Mouse (Mus musculus): ENCODE data around the gene Nrp1. TPM values are rescaled to one million over a fixed set of nuclear protein-coding genes. Genes with fewer than 3 reads are reported as not detected.

The Nrp1 gene
- total and polyA plus RNA-seq, 3 experiments = 7.3 to 14.7 (median 11.9) TPM

DNA sequence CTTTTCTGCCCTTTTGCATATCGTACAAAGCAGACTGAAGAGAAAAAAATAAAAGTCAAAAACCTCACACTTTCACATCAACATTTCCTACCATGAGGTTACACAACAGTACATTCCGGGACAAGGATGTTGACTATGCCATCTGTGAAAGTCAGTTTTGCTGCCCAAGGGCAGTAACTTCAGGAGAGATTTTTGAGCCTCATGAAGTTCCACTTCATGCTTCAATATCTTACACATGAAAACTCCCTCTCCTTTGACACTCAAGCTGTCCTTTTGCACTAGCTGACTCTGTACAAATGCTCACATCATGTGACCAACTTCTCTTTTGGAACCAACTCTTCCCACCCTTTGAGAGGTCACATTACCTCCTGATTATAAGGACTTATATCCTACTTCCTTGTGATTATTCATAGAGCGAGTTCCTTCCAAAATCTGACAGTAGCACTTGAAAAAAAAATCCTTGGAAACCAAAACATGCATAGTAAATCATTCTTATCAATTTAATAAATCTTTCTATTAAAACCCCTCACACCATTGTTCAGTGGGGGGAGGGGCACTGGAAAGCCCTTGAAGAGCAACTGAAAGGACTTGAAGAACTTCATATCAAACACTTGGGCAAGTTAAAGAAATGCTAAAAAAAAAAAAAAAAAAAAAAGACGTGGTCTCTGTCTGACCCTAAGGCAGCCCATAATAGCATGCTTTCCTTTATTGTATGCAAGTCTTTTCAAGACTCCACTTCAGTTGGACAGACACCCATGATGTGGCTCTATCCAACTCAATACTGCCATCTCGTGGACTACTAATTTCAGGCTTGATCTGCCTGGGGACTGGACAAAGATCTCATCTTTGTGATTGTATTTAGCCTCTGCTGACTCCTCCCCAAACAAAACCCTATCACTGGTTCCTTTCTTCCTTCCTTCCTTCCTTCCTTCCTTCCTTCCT lies 133.0 kb downstream of the Nrp1 start:
- Histone ChIP-seq H3K4me1 (ENCODE audit: control insufficient read depth in 1 of 2, insufficient read depth in 2 of 2) (peaks cover 14 to 59% of the 10 kb centered on the region in 2 experiments), H3K9me3 (replicated peaks; ENCODE audit: low read length) (no peaks in the 10 kb centered on the region), H3K79me2 (replicated peaks; ENCODE audit: control insufficient read depth, extremely low read depth, insufficient read depth, poor library complexity, severe bottlenecking) (no peaks in the 10 kb centered on the region), H3K27me3 (replicated peaks) (no peaks in the 10 kb centered on the region), H3K4me2 (ENCODE audit: insufficient read depth, low read depth, poor library complexity, severe bottlenecking) (peak overlapping the region; percentile 29; the same call in 1 of the 2 replicates), H3K27ac (ENCODE audit: insufficient read depth, low read depth) (peak overlapping the region; percentile 31; the same call in 1 of the 2 replicates), H3K9ac (ENCODE audit: insufficient read depth, low read depth) (no peak overlapping the region), H3K36me3 (replicated peaks in 1 of 2; ENCODE audit: control insufficient read depth in 1 of 2, insufficient read depth in 1 of 2, low read length in 1 of 2) (peaks cover 4 to 19% of the 10 kb centered on the region in 2 experiments), H3K4me3 (replicated peaks in 1 of 3; ENCODE audit: low read depth in 2 of 3, low read length in 2 of 3, poor library complexity in 1 of 3) (no peak overlapping the region)
- DNase-seq (ENCODE audit: extremely low read depth) = peak; percentile 92
- dilution Hi-C loops (cut with MboI; ENCODE audit: extremely low pct_ligation_motif_present, extremely low pct_unique_long_range_greater_than_20kb, low sequenced_read_pairs) (no loop called here), in situ Hi-C loops (cut with MboI; ENCODE audit: low pct_ligation_motif_present, low pct_unique_long_range_greater_than_20kb, low sequenced_read_pairs) (loop anchor here (10.0 to 25.0 kb wide), 3 partner anchors 527 to 904 kb away; no protein-coding TSS in a partner anchor)
- TF ChIP-seq UBTF (IDR thresholded peaks at IDR 0.05; ENCODE audit: low read depth, low read length) = no peak
- TF ChIP-seq MYC (IDR thresholded peaks at IDR 0.05; ENCODE audit: low read depth, low read length) = peak; percentile 55; the same call in 1 of the 2 replicates
- TF ChIP-seq SMC3 (IDR thresholded peaks at IDR 0.05; ENCODE audit: low read depth, low read length) = peak; percentile 86
- no peak for TF ChIP-seq HCFC1 (IDR thresholded peaks at IDR 0.05; ENCODE audit: low read depth, low read length)
- TF ChIP-seq CHD2 (IDR thresholded peaks at IDR 0.05; ENCODE audit: low read length) = peak; percentile 69; the same call in 1 of the 2 replicates
- TF ChIP-seq ZC3H11A (IDR thresholded peaks at IDR 0.05; ENCODE audit: low read depth, low read length) = peak; percentile 49; the same call in 1 of the 2 replicates
- TF ChIP-seq TCF12 (IDR thresholded peaks at IDR 0.05; ENCODE audit: low read depth, low read length) = no peak
- no peak for TF ChIP-seq MEF2A (IDR thresholded peaks at IDR 0.05; ENCODE audit: borderline replicate concordance, low read depth, low read length)
- no peak for TF ChIP-seq CHD1 (IDR thresholded peaks at IDR 0.05; ENCODE audit: low read depth, low read length)
- no peak for TF ChIP-seq USF2 (conservative IDR thresholded peaks at IDR 0.05; ENCODE audit: low read depth, low read length)
- peak; percentile 62 to 84; a peak in 3 of 4 replicates for TF ChIP-seq CTCF (conservative IDR thresholded peaks at IDR 0.05 in 1 of 2, IDR thresholded peaks at IDR 0.05 in 1 of 2; ENCODE audit: low read depth in 2 of 2, low read length in 2 of 2)
- TF ChIP-seq MAFK (IDR thresholded peaks at IDR 0.05; ENCODE audit: insufficient replicate concordance, low read length) = no peak
- no peak for TF ChIP-seq GABPA (IDR thresholded peaks at IDR 0.05; ENCODE audit: insufficient replicate concordance, low read depth, low read length)
- no peak for TF ChIP-seq ZMIZ1 (IDR thresholded peaks at IDR 0.05; ENCODE audit: low read depth, low read length)
- TF ChIP-seq ELF1 (IDR thresholded peaks at IDR 0.05; ENCODE audit: low read depth, low read length) = no peak
- no peak for TF ChIP-seq PAX5 (IDR thresholded peaks at IDR 0.05; ENCODE audit: low read length)
- TF ChIP-seq EP300 (IDR thresholded peaks at IDR 0.05; ENCODE audit: low read length) = no peak
- TF ChIP-seq E2F4 (IDR thresholded peaks at IDR 0.05; ENCODE audit: insufficient replicate concordance, low read depth, low read length) = no peak
- no peak for TF ChIP-seq NRF1 (IDR thresholded peaks at IDR 0.05; ENCODE audit: low read depth, low read length)
- no peak for TF ChIP-seq ZKSCAN1 (IDR thresholded peaks at IDR 0.05; ENCODE audit: borderline replicate concordance, low read depth, low read length)
- no peak for TF ChIP-seq NELFE (IDR thresholded peaks at IDR 0.05; ENCODE audit: low read depth, low read length)
- no peak for TF ChIP-seq POLR2AphosphoS2 (IDR thresholded peaks at IDR 0.05; ENCODE audit: low read depth, low read length)
- TF ChIP-seq RCOR1 (conservative IDR thresholded peaks at IDR 0.05; ENCODE audit: low read depth, low read length) = no peak
- no peak for TF ChIP-seq SIN3A (IDR thresholded peaks at IDR 0.05; ENCODE audit: low read length)
- no peak for TF ChIP-seq KAT2A (IDR thresholded peaks at IDR 0.05; ENCODE audit: insufficient replicate concordance, low read length)
- TF ChIP-seq MAX (IDR thresholded peaks at IDR 0.05; ENCODE audit: low read length) = no peak
- no peak for TF ChIP-seq ETS1 (conservative IDR thresholded peaks at IDR 0.05; ENCODE audit: low read depth, low read length)
- no peak for TF ChIP-seq TBP (conservative IDR thresholded peaks at IDR 0.05; ENCODE audit: low read depth, low read length)
- no peak for TF ChIP-seq JUND (conservative IDR thresholded peaks at IDR 0.05; ENCODE audit: low read depth, low read length)
- 0 out of 2 replicates have a peak, but pooled peaks have one; percentile 37 for TF ChIP-seq IRF4 (IDR thresholded peaks at IDR 0.05; ENCODE audit: low read depth, low read length)
- TF ChIP-seq POLR2A (IDR thresholded peaks at IDR 0.05; ENCODE audit: low read depth, low read length) = no peak
- TF ChIP-seq RAD21 (IDR thresholded peaks at IDR 0.05; ENCODE audit: low read depth, low read length) = peak; percentile 90
- TF ChIP-seq BHLHE40 (IDR thresholded peaks at IDR 0.05; ENCODE audit: low read depth, low read length) = no peak
- TF ChIP-seq ZNF384 (IDR thresholded peaks at IDR 0.05; ENCODE audit: low read depth, low read length) = peak; percentile 74
- TF ChIP-seq USF1 (IDR thresholded peaks at IDR 0.05; ENCODE audit: low read depth, low read length) = no peak
- TF ChIP-seq JUN (IDR thresholded peaks at IDR 0.05; ENCODE audit: insufficient read depth, low read depth, low read length) = no peak
- TF ChIP-seq MAZ (IDR thresholded peaks at IDR 0.05; ENCODE audit: low read depth, low read length) = no peak
- TF ChIP-seq MXI1 (IDR thresholded peaks at IDR 0.05; ENCODE audit: low read depth, low read length) = no peak

Measured in CH12.LX (cell line).